Mouse (Mus musculus): ENCODE measurements around the gene Atp8b5.

The Atp8b5 gene

DNA sequence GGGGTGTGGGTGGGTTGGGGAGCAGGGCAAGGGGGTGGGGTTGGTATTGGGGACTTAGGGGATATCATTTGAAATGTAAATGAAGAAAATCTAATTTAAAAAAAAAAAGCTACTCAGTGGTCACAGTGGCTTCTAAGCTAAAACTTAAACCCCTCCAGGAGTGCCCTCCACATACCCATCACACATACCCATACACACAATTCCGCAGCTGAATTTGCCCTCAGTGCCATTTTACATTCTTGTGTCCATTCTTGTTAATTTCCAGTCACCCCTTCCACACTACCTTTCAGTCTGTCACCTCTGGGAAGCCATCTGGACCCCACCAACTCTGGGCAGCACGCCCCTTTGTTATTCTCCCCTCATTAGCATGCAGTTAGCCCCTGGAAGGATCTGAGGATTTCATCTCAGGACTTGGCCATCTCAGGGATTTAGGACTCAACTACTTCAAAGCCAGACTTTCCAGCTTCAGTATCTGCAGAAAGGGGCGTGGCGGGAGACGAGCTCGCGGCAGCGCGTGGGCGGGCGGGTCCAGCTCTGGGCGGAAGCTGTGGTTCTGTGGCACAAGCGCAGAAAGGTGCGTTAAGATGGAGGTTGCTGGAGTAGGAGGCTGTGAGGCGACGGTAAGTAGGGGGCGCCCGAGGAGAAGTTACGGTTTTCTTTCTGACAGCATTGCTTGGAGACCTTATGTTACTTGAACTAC is at the start of gene Atp8b5:
TSS of gene Atp8b5 (plus strand) at position 537 of the 700 bp plus-strand sequence.
- peak; percentile 17 for DNase-seq (ENCODE audit: low spot score)

- no peak for DNase-seq (ENCODE audit: low spot score)
These were observed 49.0 kb upstream of the Atp8b5 start for GRCm38 (mm10) chr4:43217997-43218396.

- no peak for DNase-seq (ENCODE audit: low spot score)
These were observed 35.1 kb upstream of the Atp8b5 start for GRCm38 (mm10) chr4:43231821-43232220.

DNA sequence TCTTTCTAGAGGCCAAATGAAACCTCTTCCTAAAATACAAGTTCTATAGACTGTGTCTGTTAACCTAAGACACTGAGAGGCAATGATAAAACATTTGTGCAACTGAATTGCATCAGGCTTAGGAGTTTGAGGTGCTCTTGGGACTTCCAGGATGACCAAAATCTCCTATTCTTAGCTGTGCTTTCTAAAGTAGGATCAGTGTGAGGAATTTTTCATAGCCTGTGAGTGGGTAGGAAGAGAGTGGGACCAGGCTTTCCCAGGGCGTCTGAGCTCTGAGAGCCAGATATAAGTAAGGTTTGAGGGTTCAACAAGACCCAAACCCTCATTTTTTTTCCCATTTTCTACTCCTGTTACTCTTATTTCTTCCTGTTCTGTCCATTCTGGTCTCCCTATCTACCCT is 34.0 kb upstream of the Atp8b5 start:
- DNase-seq (ENCODE audit: low spot score) = no peak

- DNase-seq (ENCODE audit: low spot score) = no peak
These were observed 33.5 kb upstream of the Atp8b5 start for GRCm38 (mm10) chr4:43233489-43233888.

DNA sequence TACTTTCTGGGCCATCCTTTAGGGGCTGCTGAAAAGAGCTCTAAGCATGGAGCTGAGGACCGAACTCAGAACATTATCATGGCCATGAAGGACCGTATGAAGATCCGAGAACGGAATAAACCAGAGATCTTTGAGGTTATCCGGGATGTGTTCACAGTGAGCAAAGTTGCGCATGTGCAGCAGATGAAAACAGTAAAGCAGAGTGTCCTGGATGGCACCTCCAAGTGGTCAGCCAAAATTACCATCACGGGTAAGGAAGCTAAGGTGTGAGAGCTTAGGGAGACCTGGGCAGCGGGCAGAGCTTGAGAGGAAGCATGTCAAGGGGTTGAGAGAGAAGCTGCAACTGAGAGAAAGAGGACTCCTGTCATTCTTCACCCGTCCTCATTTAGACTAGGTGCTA is 30.1 kb upstream of the Atp8b5 start:
- DNase-seq (ENCODE audit: low spot score) = no peak

DNA sequence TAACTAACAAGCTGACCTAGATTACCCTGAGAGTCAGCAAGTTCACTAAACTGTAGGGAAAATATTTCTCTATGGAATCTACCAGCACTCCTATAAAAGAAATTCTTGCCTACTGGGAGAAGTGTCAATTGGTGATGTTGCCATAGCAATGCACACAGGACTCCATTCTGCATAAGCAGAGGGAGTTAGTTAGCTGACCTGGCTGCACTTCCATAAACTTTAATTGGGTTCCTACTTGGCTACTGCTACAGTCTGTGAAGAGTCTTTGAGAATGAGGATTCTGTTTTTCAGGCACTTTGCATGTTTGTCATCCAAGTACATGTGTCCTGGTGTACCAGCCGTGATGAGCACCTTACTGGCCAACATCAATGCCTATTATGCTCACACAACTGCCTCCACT is 26.2 kb upstream of the Atp8b5 start:
- no peak for DNase-seq (ENCODE audit: low spot score)

GRCm38 (mm10) chr4:43244022-43244421 is 22.9 kb upstream of the Atp8b5 start:
- DNase-seq (ENCODE audit: low spot score) = no peak

DNA sequence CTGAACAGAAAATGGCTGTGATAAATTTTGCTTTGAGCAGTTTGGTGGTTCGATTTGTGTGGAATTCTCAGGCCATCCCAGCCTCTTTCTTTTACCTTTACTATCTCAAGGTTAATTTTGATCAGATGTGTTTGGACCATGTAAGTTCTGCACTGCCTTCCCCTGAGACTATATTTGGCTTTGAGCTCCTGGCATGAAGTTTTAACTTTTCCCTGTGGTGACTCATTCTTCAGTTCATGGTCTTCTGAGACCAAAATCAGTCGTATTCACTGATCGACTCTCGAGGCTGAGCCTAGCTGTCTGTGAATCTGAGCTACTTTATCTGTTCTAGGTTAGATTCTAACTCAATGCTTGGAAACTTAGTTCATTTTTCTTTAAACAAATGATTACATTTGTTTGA is 21.2 kb upstream of the Atp8b5 start:
- no peak for DNase-seq (ENCODE audit: low spot score)

DNA sequence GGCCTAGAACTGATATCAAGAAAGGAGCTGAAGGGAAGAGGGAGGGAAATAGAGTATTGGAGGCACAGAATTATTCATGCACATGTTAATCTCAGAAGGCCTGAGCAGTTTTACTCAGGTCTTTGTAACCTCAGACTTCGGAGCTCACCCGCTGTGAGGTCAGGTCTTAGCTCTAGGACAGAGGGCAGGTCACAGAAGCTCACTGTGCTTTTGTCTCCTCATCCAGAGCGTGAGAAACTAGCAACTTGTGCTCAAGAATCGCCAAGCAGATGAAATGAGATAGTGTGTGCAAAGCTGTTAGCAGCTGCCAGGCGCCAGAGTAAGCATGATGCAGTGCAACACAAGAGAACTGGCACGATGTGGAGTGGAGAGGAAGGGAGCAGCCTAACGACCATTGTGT is 18.9 kb upstream of the Atp8b5 start:
- DNase-seq (ENCODE audit: low spot score) = no peak

DNA sequence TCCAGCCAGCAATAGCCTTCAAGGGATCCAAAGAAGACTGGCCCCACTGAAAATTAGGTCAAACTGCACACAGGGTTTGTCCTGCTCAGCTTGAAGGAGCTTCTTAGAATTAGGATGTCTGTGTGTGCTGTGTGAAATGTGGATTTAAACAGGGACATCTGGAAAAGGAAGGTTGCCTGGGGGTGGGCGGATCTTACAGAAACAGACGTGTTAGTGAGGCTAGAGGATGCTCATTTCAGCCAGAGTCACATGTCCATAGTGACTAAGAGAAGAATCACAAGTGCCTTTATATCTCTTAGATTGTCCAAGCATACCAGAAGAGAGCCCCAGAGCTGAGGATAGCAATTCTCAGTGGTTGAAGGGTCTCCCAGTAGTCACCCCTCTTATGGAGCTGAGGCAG is 18.1 kb upstream of the Atp8b5 start:
- DNase-seq (ENCODE audit: low spot score) = no peak

GRCm38 (mm10) chr4:43251269-43251668 is 15.7 kb upstream of the Atp8b5 start:
- DNase-seq (ENCODE audit: low spot score) = no peak

- DNase-seq (ENCODE audit: low spot score) = no peak
These were observed 9.9 kb upstream of the Atp8b5 start for GRCm38 (mm10) chr4:43257040-43257439.

- no peak for DNase-seq (ENCODE audit: low spot score)
These were observed 8.4 kb upstream of the Atp8b5 start for GRCm38 (mm10) chr4:43258556-43258955.

- no peak for DNase-seq (ENCODE audit: low spot score)
These were observed 7.5 kb upstream of the Atp8b5 start for GRCm38 (mm10) chr4:43259435-43259834.

DNA sequence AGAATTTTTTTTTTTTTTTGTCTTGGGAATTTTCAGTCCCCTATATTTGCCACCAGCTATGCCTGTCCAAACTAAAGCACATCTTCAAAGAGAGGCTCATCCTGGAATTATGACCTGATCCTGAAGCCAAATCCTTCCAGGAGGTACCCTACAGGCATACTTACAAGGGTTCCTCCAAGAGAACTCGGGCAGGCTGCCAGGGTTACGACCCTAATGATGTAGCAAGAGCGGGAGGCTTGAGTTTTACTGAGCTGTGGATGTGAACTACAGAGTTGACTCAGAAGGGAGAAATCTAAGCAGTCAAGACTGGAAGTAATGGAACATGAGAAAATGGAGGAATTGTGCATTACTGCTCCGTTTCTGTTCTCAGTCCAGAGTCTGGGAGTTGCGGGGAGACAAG is 6.9 kb upstream of the Atp8b5 start:
- DNase-seq (ENCODE audit: low spot score) = no peak

DNA sequence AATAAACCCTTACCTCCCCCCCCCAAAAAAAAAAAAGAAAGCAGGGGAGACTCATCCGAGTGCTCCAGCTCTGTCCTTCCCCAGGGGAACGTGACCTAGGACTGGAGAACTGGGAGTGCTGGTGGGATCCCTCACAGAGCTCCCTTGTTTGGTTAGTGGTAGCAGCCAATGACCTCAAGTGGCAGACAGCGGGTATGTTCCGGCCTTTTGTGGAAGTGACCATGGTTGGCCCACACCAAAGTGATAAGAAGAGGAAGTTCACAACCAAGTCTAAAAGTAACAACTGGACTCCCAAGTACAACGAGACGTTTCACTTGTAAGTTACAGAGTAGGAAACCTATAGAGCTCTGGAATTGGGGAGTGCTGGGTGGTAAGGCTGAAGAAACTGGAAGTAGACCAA is 4.1 kb upstream of the Atp8b5 start:
- no peak for DNase-seq (ENCODE audit: low spot score)

DNA sequence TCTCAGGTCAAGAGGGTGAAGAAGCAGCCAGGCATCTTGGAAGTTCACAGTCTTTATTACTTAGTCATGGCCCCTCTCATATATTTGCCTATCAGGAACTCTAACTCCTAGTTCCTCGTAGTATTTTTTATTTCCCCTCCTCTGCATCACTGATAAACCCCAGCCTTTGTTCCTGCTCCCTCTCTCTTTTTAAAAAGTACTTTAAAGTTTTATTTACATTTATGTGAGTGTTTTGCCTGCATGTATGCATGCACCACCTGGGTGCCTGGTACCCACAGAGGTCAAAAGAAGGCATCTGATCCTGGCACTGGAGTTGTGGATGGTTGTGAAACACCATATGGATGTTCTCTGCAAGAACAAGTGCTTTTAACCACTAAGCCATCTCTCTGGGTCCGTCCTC is 813 bp upstream of the Atp8b5 start:
- no peak for DNase-seq (ENCODE audit: low spot score)

- DNase-seq (ENCODE audit: low spot score) = no peak
These were observed 332 bp downstream of the Atp8b5 start for GRCm38 (mm10) chr4:43267323-43267658.

DNA sequence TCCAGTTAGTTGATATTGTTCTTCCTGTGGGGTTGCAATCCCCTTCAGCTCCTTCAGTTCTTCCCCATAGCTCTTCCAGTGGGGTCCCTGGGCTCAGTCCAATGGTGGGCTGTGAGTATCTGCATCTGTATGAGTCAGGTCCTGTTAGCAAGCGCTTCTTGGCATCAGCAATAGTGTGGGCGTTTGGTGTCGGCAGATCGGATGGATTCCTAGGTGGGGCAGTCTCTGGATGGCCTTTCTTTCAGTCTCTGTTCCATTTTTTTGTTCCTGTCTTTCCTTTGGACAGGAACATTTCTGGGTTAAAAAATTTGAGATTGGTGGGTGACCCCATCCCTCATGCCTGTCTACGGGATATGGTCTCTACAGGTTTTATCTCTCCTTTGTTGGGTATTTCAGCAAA is 18.5 kb downstream of the Atp8b5 start:
- DNase-seq (ENCODE audit: low spot score) = no peak

GRCm38 (mm10) chr4:43287305-43287704 is 20.3 kb downstream of the Atp8b5 start:
- no peak for DNase-seq (ENCODE audit: low spot score)

GRCm38 (mm10) chr4:43294001-43294400 is 27.0 kb downstream of the Atp8b5 start:
- no peak for DNase-seq (ENCODE audit: low spot score)

DNA sequence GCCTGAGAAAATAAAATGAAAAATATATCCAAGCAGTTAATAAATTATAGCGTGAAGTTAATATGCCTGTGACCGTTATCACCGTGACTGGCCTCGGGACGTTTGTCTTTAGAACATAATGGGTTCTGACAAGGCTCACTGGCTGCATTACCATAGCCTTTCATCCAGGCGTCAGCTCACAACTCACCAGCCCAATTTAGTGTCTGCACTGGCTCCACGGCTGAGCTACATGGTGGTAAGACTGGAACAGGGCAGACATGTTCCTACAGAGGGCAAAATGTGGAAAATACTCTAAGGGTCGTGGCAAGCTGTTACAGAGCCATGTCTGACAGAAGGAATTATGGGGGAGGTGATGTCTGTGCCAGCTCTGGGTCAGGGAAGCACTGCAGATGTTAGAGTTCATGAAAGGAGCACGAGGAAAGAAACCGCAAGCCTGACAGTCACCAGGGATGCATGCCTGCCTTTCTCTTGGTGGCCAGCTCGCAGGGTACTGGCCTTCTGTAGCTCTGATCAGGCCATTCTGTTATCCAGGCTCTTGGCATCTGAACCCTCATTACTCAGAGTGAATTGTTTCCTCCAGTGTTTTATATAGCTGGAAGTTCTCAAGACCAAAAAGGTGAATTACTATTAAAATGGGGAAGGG is 42.9 kb downstream of the Atp8b5 start:
- no peak for DNase-seq (ENCODE audit: low spot score)

- DNase-seq (ENCODE audit: low spot score) = no peak
These were observed 54.6 kb downstream of the Atp8b5 start for GRCm38 (mm10) chr4:43321536-43321935.
